Mouse (Mus musculus): ENCODE data around the gene Nelfe.

The Nelfe gene

GRCm38 (mm10) chr17:34838785-34839184, 11.4 kb upstream of the Nelfe start:
- in situ Hi-C loops (cut with MboI; ENCODE audit: low pct_unique_long_range_greater_than_20kb in 1 of 2, low sequenced_read_pairs in 2 of 2, unreplicated experiment in 1 of 2), result no loop called here

- in situ Hi-C loops (cut with MboI; ENCODE audit: low pct_unique_long_range_greater_than_20kb in 1 of 2, low sequenced_read_pairs in 2 of 2, unreplicated experiment in 1 of 2), result no loop called here
Measured at GRCm38 (mm10) chr17:34840736-34841307, 9.4 kb upstream of the Nelfe start.

DNA sequence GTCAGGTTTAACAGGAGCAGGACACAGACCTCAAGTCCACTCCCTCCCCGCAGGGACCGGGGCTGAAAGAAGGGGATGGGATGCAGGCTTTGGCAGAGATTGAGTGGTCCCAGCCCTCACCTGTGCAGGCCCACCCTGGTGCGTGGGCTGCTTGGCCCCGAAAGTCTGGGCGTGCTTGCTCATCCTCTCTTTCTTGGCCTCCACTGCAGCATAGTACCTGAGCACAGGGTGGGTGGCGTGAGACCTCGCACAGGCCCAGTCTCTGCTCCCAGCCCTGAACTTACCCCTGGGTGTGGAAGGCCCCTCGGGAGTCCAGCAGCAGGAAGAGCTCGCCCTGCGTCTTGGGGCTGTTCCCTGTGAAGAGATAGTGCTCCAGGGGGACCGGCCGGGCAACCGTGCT, 5.3 kb upstream of the Nelfe start:
- in situ Hi-C loops (cut with MboI; ENCODE audit: low pct_unique_long_range_greater_than_20kb in 1 of 2, low sequenced_read_pairs in 2 of 2, unreplicated experiment in 1 of 2), result no loop called here

DNA sequence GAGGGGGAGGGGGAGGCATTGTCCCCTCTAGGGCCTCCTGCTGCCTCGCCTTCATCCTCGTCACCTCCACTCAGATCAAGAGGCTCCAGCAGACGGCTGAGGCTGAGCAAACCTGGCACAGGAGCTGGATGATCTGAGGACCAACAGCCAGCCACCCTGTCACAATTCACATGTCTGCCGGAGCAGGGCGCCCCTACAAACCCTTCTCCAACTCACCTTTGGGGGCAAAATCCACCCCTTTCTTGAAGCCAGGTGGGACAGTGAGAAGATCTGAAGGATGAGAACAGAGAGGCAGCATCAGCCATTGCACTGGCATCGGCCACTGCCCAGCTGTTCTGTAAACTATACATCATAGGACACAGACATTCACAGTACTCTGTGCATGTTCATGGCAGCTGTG, 3.0 kb upstream of the Nelfe start:
- in situ Hi-C loops (cut with MboI; ENCODE audit: low pct_unique_long_range_greater_than_20kb in 1 of 2, low sequenced_read_pairs in 2 of 2, unreplicated experiment in 1 of 2), result no loop called here

- in situ Hi-C loops (cut with MboI; ENCODE audit: low pct_unique_long_range_greater_than_20kb in 1 of 2, low sequenced_read_pairs in 2 of 2, unreplicated experiment in 1 of 2), result no loop called here
Measured at GRCm38 (mm10) chr17:34847615-34848014, 2.6 kb upstream of the Nelfe start.

GRCm38 (mm10) chr17:34850517-34851125, 430 bp downstream of the Nelfe start:
- in situ Hi-C loops (cut with MboI; ENCODE audit: low pct_unique_long_range_greater_than_20kb in 1 of 2, low sequenced_read_pairs in 2 of 2, unreplicated experiment in 1 of 2), result no loop called here

- in situ Hi-C loops (cut with MboI; ENCODE audit: low pct_unique_long_range_greater_than_20kb in 1 of 2, low sequenced_read_pairs in 2 of 2, unreplicated experiment in 1 of 2), result no loop called here
Measured at GRCm38 (mm10) chr17:34853511-34853910, 3.3 kb downstream of the Nelfe start.

GRCm38 (mm10) chr17:34854761-34855160, 4.6 kb downstream of the Nelfe start:
- in situ Hi-C loops (cut with MboI; ENCODE audit: low pct_unique_long_range_greater_than_20kb in 1 of 2, low sequenced_read_pairs in 2 of 2, unreplicated experiment in 1 of 2), result loop anchor here in 1 of 2 experiments (5.0 kb wide), 1 partner anchor 88 kb away; no protein-coding TSS in a partner anchor

- in situ Hi-C loops (cut with MboI; ENCODE audit: low pct_unique_long_range_greater_than_20kb in 1 of 2, low sequenced_read_pairs in 2 of 2, unreplicated experiment in 1 of 2), result loop anchor here in 1 of 2 experiments (5.0 kb wide), 1 partner anchor 86 kb away; no protein-coding TSS in a partner anchor
Measured at GRCm38 (mm10) chr17:34855825-34856224, 5.6 kb downstream of the Nelfe start.

DNA sequence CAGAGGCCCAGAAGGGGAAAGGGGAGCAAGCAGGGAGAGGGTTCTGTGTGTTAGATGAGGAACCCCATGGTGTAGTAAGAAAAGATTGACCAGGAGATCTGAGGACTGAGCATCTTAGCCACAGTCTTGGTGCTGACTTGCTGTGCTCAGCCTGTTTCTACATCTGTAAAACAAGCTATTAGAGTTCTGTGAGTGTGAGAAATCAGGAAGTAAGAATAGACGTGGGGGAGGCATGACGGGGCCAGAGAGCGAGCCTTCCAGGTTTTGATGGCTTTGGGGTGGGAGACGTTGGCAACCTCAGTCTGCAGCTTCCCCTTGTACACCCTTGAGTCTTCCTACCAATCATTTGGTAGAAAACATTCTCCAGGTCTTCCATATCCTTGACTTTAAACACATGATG, 8.5 kb downstream of the Nelfe start:
- in situ Hi-C loops (cut with MboI; ENCODE audit: low pct_unique_long_range_greater_than_20kb in 1 of 2, low sequenced_read_pairs in 2 of 2, unreplicated experiment in 1 of 2), result loop anchor here in 1 of 2 experiments (5.0 kb wide), 1 partner anchor 84 kb away; no protein-coding TSS in a partner anchor

- in situ Hi-C loops (cut with MboI; ENCODE audit: low pct_unique_long_range_greater_than_20kb in 1 of 2, low sequenced_read_pairs in 2 of 2, unreplicated experiment in 1 of 2), result no loop called here
Measured at GRCm38 (mm10) chr17:34860514-34860913, 10.3 kb downstream of the Nelfe start.

- in situ Hi-C loops (cut with MboI; ENCODE audit: low pct_unique_long_range_greater_than_20kb in 1 of 2, low sequenced_read_pairs in 2 of 2, unreplicated experiment in 1 of 2), result no loop called here
Measured at GRCm38 (mm10) chr17:34861704-34862415, 11.7 kb downstream of the Nelfe start.

- in situ Hi-C loops (cut with MboI; ENCODE audit: low pct_unique_long_range_greater_than_20kb in 1 of 2, low sequenced_read_pairs in 2 of 2, unreplicated experiment in 1 of 2), result no loop called here
Measured at GRCm38 (mm10) chr17:34862416-34863081, 12.4 kb downstream of the Nelfe start, which contains the start of gene Cfb. Gene Cfb, minus strand, starts transcription at chr17:34862518.

DNA sequence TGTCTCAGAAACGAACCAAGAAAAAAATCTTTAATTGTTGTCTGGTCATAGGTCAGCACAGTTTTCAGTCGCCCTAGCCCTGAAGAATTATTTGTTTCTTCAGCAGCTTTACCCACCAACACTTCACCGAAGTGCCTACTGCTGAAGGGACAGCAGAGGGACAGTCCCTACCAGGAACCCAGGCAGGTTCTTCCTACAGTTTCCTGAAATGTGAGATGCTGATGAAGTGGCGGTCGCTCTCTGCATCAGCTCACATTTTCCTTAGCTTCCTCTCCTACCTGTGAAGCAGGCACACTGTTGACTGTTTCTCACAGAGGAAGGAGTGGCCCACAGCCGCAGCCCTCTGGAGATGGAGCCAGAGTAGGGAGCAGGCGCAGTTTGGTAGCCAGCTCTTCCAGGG, 15.8 kb downstream of the Nelfe start:
- in situ Hi-C loops (cut with MboI; ENCODE audit: low pct_unique_long_range_greater_than_20kb in 1 of 2, low sequenced_read_pairs in 2 of 2, unreplicated experiment in 1 of 2), result no loop called here

DNA sequence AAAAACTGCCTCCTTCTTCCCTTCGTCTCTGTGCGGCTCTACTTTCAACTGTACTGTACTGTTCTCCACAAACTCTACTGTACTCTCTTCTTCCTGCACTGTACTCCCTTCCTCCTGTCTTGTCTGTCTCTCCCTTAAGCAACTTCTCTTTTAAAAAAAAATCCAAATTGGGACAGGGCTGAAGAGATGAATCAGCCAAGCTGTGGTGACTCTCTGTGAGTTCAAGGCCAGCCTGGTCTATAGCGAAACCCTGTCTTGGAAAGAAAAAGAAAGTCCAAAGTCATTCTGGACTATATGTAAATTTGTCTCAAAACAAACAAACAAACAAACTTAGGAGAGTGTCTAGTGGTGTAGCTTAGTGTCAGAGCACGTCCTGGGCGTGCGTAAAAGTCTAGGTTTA, 24.1 kb downstream of the Nelfe start:
- in situ Hi-C loops (cut with MboI; ENCODE audit: low pct_unique_long_range_greater_than_20kb in 1 of 2, low sequenced_read_pairs in 2 of 2, unreplicated experiment in 1 of 2), result no loop called here

DNA sequence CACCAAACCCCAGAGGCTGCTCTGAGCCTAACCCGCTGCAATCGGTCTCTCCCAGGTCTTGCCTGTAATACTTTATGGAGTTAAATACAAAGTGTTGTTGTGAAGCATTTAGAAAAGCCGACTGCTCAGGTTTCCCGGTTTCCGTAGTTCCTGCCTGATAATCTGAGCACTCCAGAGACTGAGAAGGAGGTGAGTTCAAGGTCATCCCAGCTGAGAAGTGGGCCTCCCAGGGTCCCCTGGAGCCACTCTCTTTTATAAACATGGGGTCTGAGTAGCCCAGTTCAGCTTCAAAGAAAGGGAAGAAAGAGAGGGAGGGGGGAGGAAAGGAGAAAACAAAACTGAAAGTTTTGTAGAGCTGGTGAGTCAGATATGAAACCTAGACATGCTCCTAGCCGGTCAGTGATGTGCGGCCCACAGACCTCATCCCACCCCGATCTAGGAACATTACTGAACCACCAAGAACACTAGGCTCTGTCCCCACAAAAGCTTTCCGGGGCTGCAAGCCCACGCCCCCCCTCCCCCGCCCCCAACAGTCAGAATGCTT, 29.2 kb downstream of the Nelfe start, which contains the start of gene Zbtb12:
Gene Zbtb12 (plus strand): TSS at position 148 of the 544 bp plus-strand sequence.
- in situ Hi-C loops (cut with MboI; ENCODE audit: low pct_unique_long_range_greater_than_20kb in 1 of 2, low sequenced_read_pairs in 2 of 2, unreplicated experiment in 1 of 2), result no loop called here

GRCm38 (mm10) chr17:34881166-34881565, 31.0 kb downstream of the Nelfe start:
- in situ Hi-C loops (cut with MboI; ENCODE audit: low pct_unique_long_range_greater_than_20kb in 1 of 2, low sequenced_read_pairs in 2 of 2, unreplicated experiment in 1 of 2), result no loop called here

GRCm38 (mm10) chr17:34881683-34882310, 31.6 kb downstream of the Nelfe start, which contains the start of gene Gm20547:
Gene Gm20547, minus strand, starts transcription at chr17:34882042.
- in situ Hi-C loops (cut with MboI; ENCODE audit: low pct_unique_long_range_greater_than_20kb in 1 of 2, low sequenced_read_pairs in 2 of 2, unreplicated experiment in 1 of 2), result no loop called here

Data from mouse embryonic stem cell (cell line).